Mouse (Mus musculus): ENCODE data around the gene Sumf1.
A peak's percentile ranks its signal among the peaks of the same experiment; 100 is the strongest.

GRCm38 (mm10) chr6:108098171-108098845 is 87.1 kb downstream of the Sumf1 start:
- TF ChIP-seq EP300 (IDR thresholded peaks at IDR 0.05; ENCODE audit: low read length) (no peak), ZNF384 (IDR thresholded peaks at IDR 0.05; ENCODE audit: low read depth, low read length) (peak; percentile 80), JUND (conservative IDR thresholded peaks at IDR 0.05; ENCODE audit: low read depth, low read length) (no peak), MYC (IDR thresholded peaks at IDR 0.05; ENCODE audit: low read depth, low read length) (peak; percentile 81), TCF12 (IDR thresholded peaks at IDR 0.05; ENCODE audit: low read depth, low read length) (no peak)

Data from CH12.LX (cell line).